Mouse (Mus musculus) embryo, embryonic 9.5 days (tissue): ENCODE results near the gene Dhrs7.
"Not testable (repeated sequence)": the region's sequence is repeated elsewhere in the genome, so short reads cannot be mapped to it uniquely, and the experiment has no call there.

Experiments
- DNase-seq: peaks from one replicate; pipeline ENCODE4 v3.0.0-alpha.2; 2017; ENCODE audit errors: extremely low spot score

Gene Dhrs7

DNA sequence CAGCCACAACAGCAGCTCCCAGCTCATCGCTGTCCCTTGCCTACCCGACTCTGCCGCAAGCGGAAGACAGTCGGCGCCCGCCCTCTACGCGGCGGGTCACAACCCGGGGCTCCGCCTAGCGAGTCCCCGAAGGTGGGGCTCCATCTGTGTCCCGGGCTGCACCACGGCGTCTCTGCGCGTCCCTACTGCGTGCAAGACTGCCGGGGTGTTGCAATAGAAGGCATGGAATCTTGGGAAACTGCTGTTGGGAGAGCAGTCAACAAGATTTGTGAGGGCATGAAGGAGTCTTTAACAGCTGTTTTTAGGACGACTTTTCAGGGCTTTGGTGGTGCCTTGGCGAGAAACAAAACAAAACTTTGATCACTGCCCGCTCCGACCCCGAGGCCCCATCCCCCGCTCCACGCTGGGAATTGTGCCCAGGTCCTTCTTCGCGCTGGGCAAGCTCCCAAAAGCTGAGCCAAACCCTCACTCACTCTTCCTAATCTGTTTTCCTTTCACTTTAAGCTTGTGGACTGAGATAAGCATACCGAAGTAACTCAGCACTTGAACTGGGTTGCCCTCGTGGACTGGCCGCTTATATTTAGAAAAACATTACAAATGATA is at the start of gene Dhrs7:
Gene Dhrs7, minus strand, starts transcription at position 175 of the 603 bp plus-strand sequence.
- peak; percentile 81 for DNase-seq

DNA sequence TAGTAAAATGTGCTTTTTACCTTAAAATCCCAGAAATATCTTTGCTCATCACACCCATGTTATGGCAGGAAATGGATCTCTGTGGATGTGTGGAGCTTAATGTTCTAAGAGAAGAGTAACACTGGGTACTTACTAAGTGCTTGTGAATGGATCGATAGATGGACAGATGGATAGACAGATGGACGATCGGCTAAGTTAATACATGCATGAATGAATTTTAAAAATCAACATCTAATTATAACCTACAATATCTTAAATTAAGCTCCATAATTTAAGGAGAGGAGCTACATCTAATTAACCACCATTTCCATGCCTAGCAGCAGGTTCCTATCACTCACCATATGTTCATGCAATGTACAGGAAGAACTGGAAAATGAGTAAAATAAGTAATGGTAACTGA is 45.3 kb upstream of the Dhrs7 start:
- DNase-seq = no peak

DNA sequence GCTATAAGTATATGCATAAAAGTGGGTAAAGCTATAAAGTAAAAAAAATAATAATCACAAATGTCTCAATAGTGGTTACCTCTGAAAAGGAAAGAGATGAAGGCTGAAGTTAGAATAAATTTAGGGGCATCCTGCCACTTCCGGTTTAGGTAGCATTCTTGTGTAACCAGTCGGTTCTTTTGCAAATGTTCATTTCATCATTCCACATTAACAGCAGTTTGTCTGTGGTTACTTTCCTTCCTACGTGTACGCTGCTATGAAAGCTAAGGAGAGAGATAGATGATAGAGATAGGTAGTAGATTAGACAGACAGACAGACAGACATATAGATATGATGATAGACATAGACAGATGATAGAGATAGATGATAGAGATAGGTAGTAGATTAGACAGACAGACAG is 39.4 kb upstream of the Dhrs7 start:
- no peak for DNase-seq

DNA sequence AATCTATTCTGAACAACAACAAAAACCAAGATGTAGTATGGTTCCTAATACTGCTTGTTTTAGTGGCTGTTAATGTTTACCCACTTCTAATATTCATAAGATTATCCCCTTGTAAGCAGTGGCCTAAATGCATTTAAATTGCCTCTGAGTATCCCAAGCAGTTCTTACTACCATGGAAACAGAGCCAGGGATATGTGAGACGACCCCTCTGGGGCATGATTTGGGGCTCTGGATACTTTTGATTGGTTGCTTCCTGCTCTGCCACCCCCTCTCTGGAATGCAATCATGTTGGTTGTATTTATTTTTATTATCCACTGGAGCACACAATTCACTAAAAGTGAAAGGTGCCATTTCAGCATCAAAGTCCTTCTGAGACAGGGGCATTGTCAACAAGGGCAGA is 35.3 kb upstream of the Dhrs7 start:
- DNase-seq = no peak

DNA sequence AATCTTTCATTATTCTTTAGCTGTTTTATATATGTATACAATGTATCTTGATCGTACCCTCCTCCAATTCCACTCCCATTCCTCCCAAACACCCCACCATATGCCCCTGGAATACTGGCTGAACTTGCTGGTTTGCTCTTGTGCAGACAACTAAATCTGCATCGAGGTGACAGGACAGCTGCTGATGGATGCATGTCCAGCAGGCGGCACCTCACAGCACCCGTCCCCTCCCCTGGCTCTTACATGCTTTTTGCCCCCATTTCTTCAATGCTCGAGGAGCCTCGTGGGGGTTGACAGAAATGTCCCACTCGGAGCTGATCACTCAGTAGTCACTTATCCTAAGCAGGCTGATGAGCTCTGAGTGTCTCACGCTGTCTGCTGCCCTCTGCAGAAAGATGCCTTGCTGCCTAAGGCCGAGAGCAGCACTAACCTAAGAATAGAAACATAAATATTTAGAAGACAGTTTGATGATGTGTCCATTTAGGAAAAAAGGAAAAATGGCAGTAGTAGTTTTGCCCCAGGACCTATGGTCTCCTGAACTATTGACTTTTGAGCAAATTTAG is 30.3 kb upstream of the Dhrs7 start:
- no peak for DNase-seq

DNA sequence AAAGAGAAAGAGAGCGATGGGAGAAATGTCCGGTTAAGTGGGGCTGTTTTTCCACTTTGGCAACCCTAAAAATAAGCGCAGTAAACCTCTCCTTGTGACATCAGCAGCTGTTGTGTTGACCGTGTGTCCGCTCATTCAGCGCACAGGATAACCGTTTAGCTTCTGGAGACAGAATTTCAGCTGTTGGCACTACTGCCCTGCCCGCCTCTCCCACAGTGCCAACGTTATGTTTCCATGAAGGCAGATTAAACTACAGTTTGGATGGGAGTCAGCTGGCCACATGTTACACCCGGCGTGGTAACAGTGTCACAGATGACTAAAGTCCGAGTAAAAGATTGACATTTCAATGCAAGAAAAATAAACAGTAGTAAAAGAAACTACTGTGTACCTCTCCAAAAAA is 29.7 kb upstream of the Dhrs7 start:
- DNase-seq = no peak

DNA sequence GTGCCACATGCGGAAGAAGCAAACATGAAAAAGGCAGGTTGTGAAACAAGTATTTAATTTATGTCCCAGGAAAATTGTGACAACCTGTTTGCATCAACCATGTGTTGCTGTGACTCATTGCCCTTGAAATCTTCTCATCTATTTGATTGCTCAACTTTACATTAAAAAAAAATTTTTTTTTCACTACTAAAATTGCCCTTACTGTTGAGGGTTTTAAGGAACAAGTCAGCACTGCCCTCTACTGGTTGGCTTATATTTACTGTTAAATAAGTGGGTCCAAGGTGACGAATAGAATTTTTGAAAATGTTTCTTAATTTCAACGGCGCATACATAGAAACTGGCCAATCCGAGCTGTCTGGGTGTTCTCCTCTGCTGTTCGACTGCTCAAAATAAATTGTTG is 29.2 kb upstream of the Dhrs7 start:
- DNase-seq = no peak

DNA sequence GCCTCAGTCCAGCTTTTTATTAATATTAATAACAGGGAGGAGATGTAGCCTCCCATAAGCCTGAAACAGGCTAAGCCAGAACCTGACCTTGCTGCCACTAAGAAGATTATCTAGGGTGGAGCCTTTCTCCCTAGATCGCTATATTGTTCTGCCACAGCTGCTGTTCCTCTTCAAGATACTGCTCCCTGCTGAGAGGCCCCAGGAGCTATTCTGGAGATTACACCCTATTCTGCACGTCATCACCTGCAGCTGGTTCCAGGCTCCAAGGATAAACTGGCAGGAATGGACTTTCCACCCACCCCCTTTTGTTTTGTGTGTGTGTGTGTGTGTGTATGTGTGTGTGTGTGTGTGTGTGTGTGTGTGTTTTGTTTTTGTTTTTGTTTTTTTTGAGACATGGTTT is 23.6 kb upstream of the Dhrs7 start:
- not testable (repeated sequence) for DNase-seq

DNA sequence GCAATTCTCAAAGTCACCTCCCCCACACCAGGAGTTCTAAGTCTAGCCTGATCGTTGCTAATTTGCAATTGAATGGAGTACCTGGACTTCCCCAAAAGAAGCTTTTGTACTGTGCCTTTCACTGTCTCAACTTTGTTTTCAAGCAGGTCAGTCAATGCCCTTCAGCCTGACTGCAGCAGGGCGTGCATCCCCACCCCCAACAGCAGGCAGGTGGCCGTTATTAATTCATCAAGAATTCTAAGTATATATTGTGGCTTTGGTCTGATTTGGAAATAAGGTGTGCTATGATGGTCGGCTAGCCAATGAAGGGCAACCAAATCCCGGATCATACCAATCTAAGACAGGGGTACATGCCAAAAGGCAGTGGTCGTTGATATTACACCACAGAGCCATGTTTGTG is 23.0 kb upstream of the Dhrs7 start:
- DNase-seq = not testable (repeated sequence)

DNA sequence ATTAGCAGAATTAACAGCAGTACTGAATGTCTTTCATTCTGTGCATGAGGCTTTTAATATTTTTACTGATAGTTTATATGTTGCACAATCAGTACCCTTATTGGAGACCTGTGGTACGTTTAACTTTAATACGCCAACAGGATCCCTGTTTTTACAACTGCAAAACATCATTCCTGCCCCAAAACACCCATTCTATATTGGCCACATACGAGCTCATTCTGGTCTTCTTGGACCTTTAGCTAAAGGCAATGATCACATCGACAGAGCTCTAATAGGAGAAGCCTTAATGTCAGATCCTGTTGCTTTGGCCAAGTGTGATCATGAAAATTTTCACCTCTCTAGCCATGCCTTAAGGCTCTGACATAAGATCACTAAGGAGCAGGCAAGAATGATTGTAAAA is 21.9 kb upstream of the Dhrs7 start:
- not testable (repeated sequence) for DNase-seq

DNA sequence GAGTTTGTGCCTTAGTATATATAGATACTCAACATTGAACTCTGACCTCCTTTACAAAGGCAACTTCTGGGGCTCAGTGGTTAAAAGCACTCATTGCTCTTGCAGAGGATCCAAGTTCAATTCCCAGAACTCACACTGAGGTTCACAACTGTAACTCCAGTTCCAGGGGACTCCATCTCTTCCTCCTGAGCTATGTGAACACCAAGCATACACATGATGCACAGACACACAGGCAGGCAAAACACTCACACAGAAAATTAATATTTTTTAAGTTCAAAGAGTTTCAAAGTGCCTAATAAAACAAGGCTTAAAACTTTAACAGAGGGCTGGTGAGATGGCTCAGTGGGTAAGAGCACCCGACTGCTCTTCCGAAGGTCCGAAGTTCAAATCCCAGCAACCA is 18.9 kb upstream of the Dhrs7 start:
- DNase-seq = no peak

DNA sequence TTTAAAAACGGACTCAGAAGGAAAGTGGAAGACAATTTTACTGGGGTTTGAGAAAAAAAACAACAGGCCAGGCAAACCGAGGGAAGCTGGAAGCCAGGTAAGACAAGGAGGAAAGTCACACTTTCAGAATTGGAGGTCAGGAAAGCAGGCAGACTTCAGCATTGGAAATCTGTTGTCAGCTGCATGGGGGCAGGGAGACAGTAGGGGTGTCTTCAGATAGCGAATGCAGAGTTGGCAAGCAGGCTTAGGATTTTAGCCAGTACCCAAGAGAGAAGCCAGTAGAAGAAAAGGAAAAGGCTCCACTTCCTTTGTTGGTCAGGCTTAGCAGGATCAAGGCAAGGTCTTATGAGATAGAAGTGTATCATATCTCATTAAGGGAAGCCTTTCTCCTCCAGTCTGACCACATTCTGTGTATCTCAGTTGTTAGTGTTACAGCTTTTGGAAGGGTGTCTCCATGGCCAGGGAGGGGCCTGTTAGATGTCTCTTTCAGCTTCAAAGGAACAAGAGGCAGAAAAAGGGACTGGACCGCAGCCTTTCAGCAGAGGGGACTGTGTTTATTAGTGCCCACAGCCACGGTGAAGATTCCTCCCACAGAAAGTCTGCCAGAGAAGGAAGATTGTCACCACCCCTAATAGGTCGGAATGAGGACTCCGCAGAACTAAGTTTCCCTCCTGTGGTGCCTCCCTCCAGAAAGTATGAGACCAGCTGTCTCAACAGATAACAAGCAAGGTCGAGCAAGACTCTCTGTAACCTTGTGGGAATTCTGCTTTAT is 18.0 kb upstream of the Dhrs7 start:
- DNase-seq = no peak

DNA sequence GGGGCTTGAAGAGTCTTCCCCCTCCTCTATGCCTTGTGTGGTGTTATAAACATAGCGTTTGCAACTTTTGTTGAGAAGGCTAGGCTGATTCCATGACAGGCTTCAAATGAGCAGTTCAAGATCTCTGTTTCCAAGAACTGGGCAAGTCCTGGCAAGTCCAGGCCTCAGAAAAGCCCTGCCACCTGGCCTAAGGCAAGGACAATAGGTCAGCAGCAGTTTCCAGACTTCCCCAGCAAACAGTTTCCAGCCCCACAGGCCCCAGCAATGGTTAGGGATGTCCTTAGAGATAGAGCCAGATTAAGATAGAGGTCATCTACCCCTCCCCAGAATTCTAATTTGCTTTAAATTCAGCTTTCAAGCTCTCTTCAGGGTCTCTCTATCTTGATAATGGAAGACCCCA is 17.2 kb upstream of the Dhrs7 start:
- DNase-seq = no peak

DNA sequence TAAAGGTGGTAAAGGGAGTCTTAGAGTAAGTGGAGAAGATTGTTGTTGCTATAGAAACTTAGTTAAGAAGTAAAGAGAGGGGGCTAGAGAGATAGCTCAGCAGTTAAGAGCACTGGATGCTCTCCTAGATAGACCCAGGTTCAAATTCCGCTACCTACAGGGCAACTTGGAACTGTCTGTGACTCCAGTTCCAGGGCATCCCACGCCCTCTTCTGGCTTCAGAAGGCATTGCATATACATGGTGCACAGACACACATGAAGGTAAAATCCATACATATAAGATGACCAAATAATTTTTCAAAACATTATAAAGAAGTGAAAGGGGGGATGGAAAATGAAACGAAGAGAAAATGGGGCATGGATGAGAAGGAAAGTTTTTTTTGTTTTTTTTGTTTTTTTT is 14.9 kb upstream of the Dhrs7 start:
- DNase-seq = no peak

DNA sequence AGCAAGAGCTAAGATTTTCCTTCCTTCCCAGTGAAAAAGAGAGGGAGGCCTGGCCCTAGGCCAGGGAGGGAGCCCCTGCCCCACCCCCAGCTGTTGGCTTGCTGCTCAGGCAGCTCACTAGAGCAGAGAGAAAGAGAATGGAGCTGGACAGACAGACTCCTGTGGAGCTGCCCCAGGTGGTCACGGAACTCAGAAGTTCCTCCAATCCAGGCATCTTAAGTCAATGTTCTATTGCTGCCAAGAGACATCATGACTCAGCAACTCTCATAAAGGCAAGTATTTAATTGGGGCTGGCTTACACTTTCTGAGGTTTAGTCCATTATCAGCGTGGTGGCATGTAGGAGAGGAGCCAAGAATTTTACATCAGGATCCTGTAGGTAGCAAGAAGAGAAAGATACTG is 10.1 kb upstream of the Dhrs7 start:
- no peak for DNase-seq

DNA sequence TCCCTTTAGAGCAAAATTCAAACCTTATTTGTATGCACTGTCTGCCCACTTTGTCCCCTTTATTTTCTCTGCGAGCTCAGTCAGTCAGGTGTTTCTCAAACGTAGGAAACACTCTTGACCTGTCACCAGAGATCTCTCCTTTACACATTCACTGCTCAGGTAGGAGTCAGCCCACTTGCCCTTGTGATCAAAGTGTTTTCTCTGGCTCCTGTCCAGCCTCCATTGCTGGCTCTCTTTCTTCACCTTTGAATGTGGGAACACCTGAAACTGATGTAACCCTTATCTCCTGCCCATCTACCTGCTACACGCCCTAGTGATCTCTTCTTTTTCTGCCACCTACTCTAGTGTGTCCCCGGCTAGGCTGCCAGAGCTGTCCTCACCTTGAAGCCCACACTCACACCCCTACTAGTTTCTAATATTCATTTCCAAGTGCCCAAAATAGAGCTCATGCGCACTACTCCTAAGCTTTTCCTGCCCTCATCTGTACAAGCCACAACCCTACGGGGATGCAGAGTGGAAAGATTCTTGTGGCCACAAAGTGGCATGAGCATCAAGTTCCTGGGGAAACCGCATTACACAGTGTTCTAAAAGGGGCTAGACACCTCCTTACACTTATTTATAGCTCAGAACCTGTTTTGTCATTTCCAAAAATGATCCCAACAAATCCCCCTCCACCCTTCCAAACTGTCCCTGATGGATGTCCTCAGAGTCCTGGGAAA is 9.5 kb upstream of the Dhrs7 start:
- DNase-seq = no peak

DNA sequence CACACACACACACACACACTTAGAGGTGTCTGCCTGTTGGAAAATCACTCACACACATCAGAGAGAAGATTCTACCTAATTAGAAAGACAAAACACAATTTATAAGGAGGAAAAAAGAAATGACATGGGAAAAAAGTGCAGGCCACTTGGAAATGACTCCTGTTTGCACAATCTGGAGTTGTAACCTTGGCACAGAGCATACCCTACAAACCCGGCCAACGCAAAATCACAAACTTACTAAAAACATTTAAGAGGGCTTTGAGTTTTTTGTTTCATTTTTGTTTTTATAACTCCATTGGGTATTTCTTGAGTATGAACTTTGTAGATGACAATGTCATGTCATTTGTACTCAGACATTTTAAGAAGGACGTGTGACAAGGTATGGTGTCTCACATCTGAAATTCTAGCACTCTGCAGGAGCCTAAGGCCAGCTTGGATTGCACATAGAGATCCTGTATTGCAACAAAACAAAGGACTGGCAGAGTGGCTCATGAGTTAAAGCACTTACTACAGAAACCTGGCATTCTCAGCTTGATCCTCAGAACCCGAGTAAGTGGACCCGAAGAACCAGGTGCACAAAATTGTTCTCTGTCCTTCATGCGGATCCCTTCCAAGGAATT is 6.9 kb upstream of the Dhrs7 start:
- DNase-seq = no peak

DNA sequence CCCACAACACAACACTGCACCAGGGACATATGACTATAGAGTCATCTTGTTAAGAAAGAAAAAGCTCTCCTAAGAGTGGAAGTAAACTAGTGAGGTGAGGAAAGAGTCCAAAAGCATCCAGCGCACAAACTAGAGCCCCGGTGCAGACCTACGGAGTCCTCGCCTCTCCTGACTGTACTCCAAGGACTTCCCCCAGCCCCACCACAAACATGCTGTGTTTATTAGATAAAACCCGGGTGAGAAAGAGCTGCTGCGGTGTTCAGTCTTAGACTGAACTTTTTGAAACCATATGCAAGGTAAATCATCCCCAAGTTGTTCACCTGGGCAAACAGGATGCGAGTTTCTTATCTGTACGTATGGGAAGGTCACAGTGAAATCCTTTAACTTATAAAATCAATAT is 6.2 kb upstream of the Dhrs7 start:
- DNase-seq = no peak

DNA sequence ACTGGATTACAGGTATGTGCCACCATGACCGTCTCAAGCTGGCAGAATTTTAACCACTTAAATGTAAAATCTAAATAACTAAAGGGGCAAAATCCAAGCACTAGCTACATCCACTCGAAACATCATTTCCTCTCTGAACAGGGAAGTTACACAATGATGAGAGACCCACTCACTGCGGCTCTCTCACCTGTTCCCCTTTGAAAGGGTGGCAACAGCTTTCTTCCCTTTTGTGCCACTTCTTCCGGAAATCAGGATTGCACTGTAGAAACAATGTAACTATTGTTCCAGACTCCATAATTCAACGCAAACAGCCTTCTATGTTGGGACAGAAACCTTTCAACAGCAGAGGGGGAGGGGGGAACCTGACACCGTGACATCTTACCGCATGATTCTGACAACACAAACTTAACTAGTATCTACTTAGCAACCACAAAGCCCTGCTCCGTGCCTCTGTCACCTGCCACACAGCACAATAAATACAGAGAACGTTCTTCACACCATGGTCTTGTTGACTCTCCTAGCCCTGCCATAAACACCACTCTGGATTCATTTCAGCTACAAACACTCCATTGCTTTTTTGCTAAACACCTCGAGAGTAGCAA is 3.3 kb upstream of the Dhrs7 start:
- no peak for DNase-seq

DNA sequence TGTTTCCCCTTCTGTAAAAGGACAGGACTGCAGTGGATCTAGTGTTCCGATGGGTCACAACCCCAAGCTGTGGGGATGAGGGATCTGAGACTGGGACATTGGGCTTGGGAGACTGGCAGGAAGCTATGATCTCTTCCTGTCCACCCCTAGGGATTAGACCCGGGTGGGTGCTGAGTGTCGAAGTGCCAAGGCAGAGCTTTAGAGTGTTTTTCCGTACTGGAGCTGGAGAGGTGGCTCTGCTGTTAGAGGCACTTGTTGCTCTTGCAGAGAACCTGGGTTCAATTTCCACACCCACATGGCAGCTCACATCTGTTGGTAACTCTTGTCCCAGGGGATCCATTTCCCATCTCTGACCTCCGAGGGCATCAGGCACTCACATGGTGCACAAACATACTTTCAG is 1.3 kb upstream of the Dhrs7 start:
- DNase-seq = no peak

DNA sequence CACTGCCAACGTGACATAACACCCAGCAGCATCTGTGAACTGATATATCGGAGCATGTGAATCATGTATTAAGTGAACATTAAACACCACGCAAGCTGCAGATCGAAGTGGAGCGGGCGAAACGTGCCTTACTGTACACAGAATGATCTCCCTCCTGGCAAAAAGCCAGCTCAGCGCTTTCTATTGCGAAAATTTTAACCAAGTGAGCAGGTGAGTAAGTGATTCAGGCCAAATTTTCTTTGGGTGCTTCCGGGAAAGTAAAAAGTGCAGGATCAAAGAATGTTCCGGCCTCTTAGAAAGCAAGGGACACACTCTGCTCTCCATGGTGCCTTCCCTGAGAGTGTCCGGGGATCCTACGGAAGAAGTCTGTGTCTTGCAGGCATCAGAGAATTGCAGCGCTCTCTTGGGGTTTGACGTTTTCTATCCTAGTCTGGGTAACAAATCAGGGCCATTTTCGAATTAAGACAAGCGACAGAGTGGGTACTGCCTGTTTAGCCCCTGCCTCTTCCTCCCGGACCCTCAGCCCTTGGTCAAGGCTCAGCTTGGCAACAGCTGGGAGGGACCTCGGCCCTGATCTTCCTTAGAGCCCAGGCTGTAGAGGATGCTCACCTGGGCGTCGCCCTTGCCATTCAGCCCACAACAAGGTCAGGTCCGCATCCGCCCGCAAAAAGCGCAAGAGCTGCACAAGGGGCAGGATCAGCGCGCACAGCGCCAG is 532 bp downstream of the Dhrs7 start:
- DNase-seq = no peak
